In genomic region chr8:88198551-88198944, GRCm38 (mm10) we compare ENCODE assay signal across 8 mouse cellular contexts. TPM values are rescaled to one million over a fixed set of nuclear protein-coding genes. Genes with fewer than 3 reads are reported as not detected.
A peak's percentile ranks its signal among the peaks of the same experiment; 100 is the strongest.
DNase-seq lines count a peak whose midpoint lies in the region; ATAC-seq and TF ChIP-seq lines count a peak whose summit lies in the region.

No protein-coding gene starts in this region.

- no peaks in the 10 kb centered on the region for H3K9me3 ChIP-seq in heart, embryonic 13.5 days
- H3K9me3 ChIP-seq in hindbrain, embryonic 14.5 days (ENCODE audit: control insufficient read depth, low read length): no peaks in the 10 kb centered on the region
- H3K9me3 ChIP-seq in liver, postnatal 0 days (ENCODE audit: low read length): no peaks in the 10 kb centered on the region

- no peaks in the 10 kb centered on the region for H3K27me3 ChIP-seq in heart, embryonic 13.5 days (replicated peaks)
- H3K27me3 ChIP-seq in hindbrain, embryonic 14.5 days (ENCODE audit: control insufficient read depth, insufficient read depth, low read length): no peaks in the 10 kb centered on the region
- no peaks in the 10 kb centered on the region for H3K27me3 ChIP-seq in liver, postnatal 0 days (ENCODE audit: insufficient read depth, low read length)
- H3K27me3 ChIP-seq in small intestine, adult 2 months (ENCODE audit: control insufficient read depth, insufficient read depth, low read length): no peaks in the 10 kb centered on the region

- TF ChIP-seq CTCF in brain, embryonic 14.5 days (IDR thresholded peaks at IDR 0.05; ENCODE audit: borderline replicate concordance, extremely low read depth, insufficient read depth, insufficient read length): no peak
- no peak for TF ChIP-seq CTCF in liver, postnatal 0 days (IDR thresholded peaks at IDR 0.05; ENCODE audit: low read depth)
- no peak for TF ChIP-seq CTCF in small intestine, adult 2 months (IDR thresholded peaks at IDR 0.05; ENCODE audit: extremely low read depth, insufficient read length, insufficient replicate concordance, low read depth, low read length)

- H3K4me3 ChIP-seq in heart, embryonic 13.5 days: peak overlapping the region; percentile 95
- H3K4me3 ChIP-seq in hindbrain, embryonic 14.5 days (replicated peaks; ENCODE audit: low read length): peak overlapping the region; percentile 97
- H3K4me3 ChIP-seq in liver, postnatal 0 days (ENCODE audit: low read depth, low read length): peak overlapping the region; percentile 86
- H3K4me3 ChIP-seq in small intestine, adult 2 months (ENCODE audit: low read depth, low read length): peak overlapping the region; percentile 96

- peaks cover 40% of the 10 kb centered on the region for H3K4me1 ChIP-seq in heart, embryonic 13.5 days
- peaks cover 25% of the 10 kb centered on the region for H3K4me1 ChIP-seq in hindbrain, embryonic 14.5 days (replicated peaks; ENCODE audit: control insufficient read depth, insufficient read depth, low read length)
- peaks cover 15% of the 10 kb centered on the region for H3K4me1 ChIP-seq in liver, postnatal 0 days (ENCODE audit: insufficient read depth)
- peaks cover 9% of the 10 kb centered on the region; the same call in 1 of the 2 replicates for H3K4me1 ChIP-seq in small intestine, adult 2 months (ENCODE audit: control insufficient read depth, insufficient read depth, insufficient read length, low read length)

- H3K36me3 ChIP-seq in heart, embryonic 13.5 days: peaks cover 5% of the 10 kb centered on the region
- no peaks in the 10 kb centered on the region for H3K36me3 ChIP-seq in hindbrain, embryonic 14.5 days (replicated peaks; ENCODE audit: control insufficient read depth, insufficient read depth)
- no peaks in the 10 kb centered on the region for H3K36me3 ChIP-seq in liver, postnatal 0 days (replicated peaks; ENCODE audit: insufficient read depth, low read length)
- H3K36me3 ChIP-seq in small intestine, adult 2 months (ENCODE audit: control insufficient read depth, insufficient read depth, low read length): no peaks in the 10 kb centered on the region; the same call in 1 of the 2 replicates

- TF ChIP-seq POLR2A in brain, embryonic 14.5 days (IDR thresholded peaks at IDR 0.05; ENCODE audit: borderline replicate concordance, extremely low read depth, insufficient read depth, insufficient read length, poor library complexity, severe bottlenecking): no peak
- no peak for TF ChIP-seq POLR2A in small intestine, adult 2 months (IDR thresholded peaks at IDR 0.05; ENCODE audit: low read depth, low read length)

- TF ChIP-seq EP300 in liver, postnatal 0 days (IDR thresholded peaks at IDR 0.05; ENCODE audit: low read depth): no peak

- peak overlapping the region; percentile 98 for H3K27ac ChIP-seq in heart, embryonic 13.5 days (replicated peaks)
- H3K27ac ChIP-seq in hindbrain, embryonic 14.5 days: peak overlapping the region; percentile 97
- peak overlapping the region; percentile 99 for H3K27ac ChIP-seq in liver, postnatal 0 days (ENCODE audit: low read depth)
- H3K27ac ChIP-seq in small intestine, adult 2 months (ENCODE audit: insufficient read depth, low read depth, low read length): peak overlapping the region; percentile 71

- no peak for DNase-seq in heart, adult 8-10 months (ENCODE audit: low spot score)
- peak; percentile 53 for DNase-seq in CD4-positive, CD25-positive, alpha-beta regulatory T cell, adult 2 months (ENCODE audit: low read depth, low spot score)
- DNase-seq in brain, embryonic 14.5 days (ENCODE audit: low read depth): peak; percentile 63
- DNase-seq in hindbrain, embryonic 14.5 days (ENCODE audit: low spot score): peak; percentile 53
- DNase-seq in liver, postnatal 0 days: peak; percentile 58
- DNase-seq in cerebellum, adult 9-11 months: no peak

- H3K4me2 ChIP-seq in heart, embryonic 13.5 days: peak overlapping the region; percentile 82
- peak overlapping the region; percentile 64 for H3K4me2 ChIP-seq in hindbrain, embryonic 14.5 days (replicated peaks)
- peak overlapping the region; percentile 97 for H3K4me2 ChIP-seq in liver, postnatal 0 days (ENCODE audit: low read depth, low read length)

- ATAC-seq in heart, embryonic 13.5 days (ENCODE audit: extremely low read depth, insufficient number of reproducible peaks, low FRiP score, low TSS enrichment): no peak
- ATAC-seq in hindbrain, embryonic 14.5 days (ENCODE audit: low FRiP score): no peak
- ATAC-seq in liver, postnatal 0 days: no peak

- H3K9ac ChIP-seq in heart, embryonic 13.5 days: peak overlapping the region; percentile 95
- peak overlapping the region; percentile 85 for H3K9ac ChIP-seq in hindbrain, embryonic 14.5 days
- peak overlapping the region; percentile 91 for H3K9ac ChIP-seq in liver, postnatal 0 days (replicated peaks)

- 1% methylated on average over 10 of the region's 10 CpGs for WGBS in heart, embryonic 13.5 days
- 1% methylated on average over 10 of the region's 10 CpGs for WGBS in hindbrain, embryonic 14.5 days
- under 1% methylated on average over 10 of the region's 10 CpGs for WGBS in liver, postnatal 0 days (ENCODE audit: insufficient replicate concordance)
- under 1% methylated on average over 10 of the region's 10 CpGs for WGBS in small intestine, adult 2 months

RNA-seq across cellular contexts. Expression of gene Tent4b, which starts 0.5 kb away (rescaled TPM):
- 6.5 TPM in 2 replicates for polyA plus RNA-seq in heart, embryonic 13.5 days (2015; fragmentation: Nextera tagmentation; extraction: Ambion mirVana)
- total RNA-seq in heart, adult 8-10 months (2022): 10 to 100 TPM; 17.2 to 20.5 (median 18.7) TPM
- polyA plus RNA-seq in brain, embryonic 14.5 days (2012; rRNA removed): 30.9 and 36.5 TPM in 2 replicates
- polyA plus RNA-seq in hindbrain, embryonic 14.5 days (2014; fragmentation: Nextera tagmentation; extraction: Ambion mirVana): 17.1 and 18.7 TPM in 2 replicates
- 4.6 and 4.8 TPM in 2 replicates for polyA plus RNA-seq in liver, postnatal 0 days (2015; fragmentation: Nextera tagmentation; extraction: Ambion mirVana)
- 10.5 and 20.5 TPM in 2 replicates for polyA plus RNA-seq in small intestine, adult 2 months (2012; rRNA removed)

Comparison
In these comparisons a context has a peak if more than half of its experiments do, and no peak if none do; other contexts are left out.
1. DNase-seq: peak in CD4-positive, CD25-positive, alpha-beta regulatory T cell, adult 2 months (single experiment), brain, embryonic 14.5 days (single experiment), hindbrain, embryonic 14.5 days (single experiment) and liver, postnatal 0 days (single experiment); none in heart, adult 8-10 months (single experiment) and cerebellum, adult 9-11 months (single experiment).
2. Peak in every context shown above with its lines, with median percentiles within 50 percentile points of each other: H3K27ac ChIP-seq, H3K4me2 ChIP-seq, H3K4me3 ChIP-seq and H3K9ac ChIP-seq.